Mouse (Mus musculus) midbrain, embryonic 11.5 days (tissue): ENCODE results near the gene Gnmt. TPM values are rescaled to one million over a fixed set of nuclear protein-coding genes. Genes with fewer than 3 reads are reported as not detected.

Experiments
- ATAC-seq: fragments of 200-750 bp; cut with Nextera tagmentation; 2 replicates; pipeline ENCODE4 v1.8.0; 2017; ENCODE audit warnings: moderate TSS enrichment, moderate library complexity; ENCODE audit not compliant: low FRiP score
- DNase-seq: peaks from one replicate; pipeline ENCODE4 v3.0.0; 2015; ENCODE audit warnings: low spot score; ENCODE audit errors: missing footprints
- H3K27ac ChIP-seq: fragments of 300-500 bp; sonication (generic); 2 replicates; pipeline ENCODE4 v1.5.1; 2014; ENCODE audit warnings: low read depth, low read length
- H3K27me3 ChIP-seq: fragments of 300-500 bp; sonication (generic); 2 replicates; pipeline ENCODE4 v1.6.1; 2014; ENCODE audit warnings: mild to moderate bottlenecking, low read length, moderate library complexity, mixed read lengths; ENCODE audit not compliant: control insufficient read depth, insufficient read depth
- H3K36me3 ChIP-seq: fragments of 300-500 bp; sonication (generic); 2 replicates; pipeline ENCODE4 v1.6.1; 2014; ENCODE audit warnings: mild to moderate bottlenecking, low read length, moderate library complexity, mixed read lengths; ENCODE audit not compliant: control insufficient read depth, insufficient read depth
- H3K4me1 ChIP-seq: fragments of 300-500 bp; sonication (generic); 2 replicates; pipeline ENCODE4 v1.6.1; 2014; ENCODE audit warnings: low read length; ENCODE audit not compliant: control insufficient read depth, insufficient read depth
- H3K4me2 ChIP-seq: fragments of 300-500 bp; sonication (generic); 2 replicates; pipeline ENCODE4 v1.6.1; 2014; ENCODE audit warnings: mild to moderate bottlenecking, moderate library complexity
- H3K4me3 ChIP-seq: fragments of 300-500 bp; sonication (generic); 2 replicates; pipeline ENCODE4 v1.5.1; 2014; ENCODE audit warnings: low read depth, low read length
- H3K9ac ChIP-seq: fragments of 300-500 bp; sonication (generic); 2 replicates; pipeline ENCODE4 v1.6.1; 2014; ENCODE audit warnings: low read length
- H3K9me3 ChIP-seq: fragments of 300-500 bp; sonication (generic); 2 replicates; pipeline ENCODE4 v1.6.1; 2016; ENCODE audit warnings: low read length; ENCODE audit not compliant: control insufficient read depth
- WGBS: fragments of 180-500 bp; shearing (Covaris S2); extraction: QIAGEN DNeasy Blood & Tissue Kit; methylation state at CpG from one replicate; pipeline ENCODE4 v1.1.7; 2014; 5-methylcytosine and 5-hydroxymethylcytosine counted together
- polyA plus RNA-seq: library from polyadenylated mRNA; unstranded; fragments of >200 nt; fragmentation: Nextera tagmentation; extraction: Ambion mirVana; gene quantifications from 2 replicates; pipeline ENCODE4 v1.2.1, GENCODE M21; 2014

Gnmt gene
- polyA plus RNA-seq: 0.37 and 0.82 TPM in 2 replicates

DNA sequence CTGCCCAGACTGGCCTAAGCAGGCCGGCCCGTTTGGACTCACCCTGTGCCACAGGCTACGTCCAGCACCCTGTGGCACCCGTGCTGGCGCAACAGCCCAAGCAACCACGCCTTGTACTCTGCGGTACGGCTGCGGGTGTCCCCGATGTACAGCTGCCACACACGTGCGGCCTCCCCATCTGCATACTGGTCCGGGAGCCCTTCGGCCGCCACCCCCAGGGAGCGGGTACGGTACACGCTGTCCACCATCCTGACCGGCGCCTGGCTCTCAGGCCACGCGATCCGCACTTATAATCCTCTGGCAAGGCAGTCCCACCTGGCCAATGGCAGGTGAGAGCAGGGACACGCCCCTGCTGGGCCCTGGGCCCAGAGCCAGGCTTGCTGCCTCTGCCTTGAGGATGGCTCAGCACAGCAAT lies at the start of gene Gnmt:
Gnmt (minus strand) TSS at position 265 of the 415 bp plus-strand sequence.
- Histone ChIP-seq H3K4me1 (no peaks in the 10 kb centered on the region), H3K27me3 (peaks cover 3% of the 10 kb centered on the region), H3K4me2 (no peak within 1 kb of the TSS), H3K9ac (no peak within 1 kb of the TSS), H3K4me3 (no peak within 1 kb of the TSS), H3K9me3 (no peaks in the 10 kb centered on the region), H3K36me3 (no peaks in the 10 kb centered on the region), H3K27ac (no peak within 1 kb of the TSS)
- DNase-seq (peak; percentile 85), ATAC-seq (0 out of 2 replicates have a peak, but pooled peaks have one; percentile 14)
- 20% methylated on average over 24 of the region's 24 CpGs for WGBS

GRCm38 (mm10) chr17:46776087-46776486 lies 47.1 kb upstream of the Gnmt start:
- DNase-seq: peak; percentile 82
- Histone ChIP-seq H3K27ac (no peak overlapping the region), H3K36me3 (peaks cover 40% of the 10 kb centered on the region), H3K9me3 (no peaks in the 10 kb centered on the region), H3K27me3 (no peaks in the 10 kb centered on the region), H3K4me1 (peaks cover 12% of the 10 kb centered on the region), H3K9ac (no peak overlapping the region), H3K4me3 (no peak overlapping the region), H3K4me2 (no peak overlapping the region)
- ATAC-seq: no peak
- 90% methylated on average over 3 of the region's 3 CpGs for WGBS

GRCm38 (mm10) chr17:46775070-46775469 lies 46.1 kb upstream of the Gnmt start:
- H3K27me3 ChIP-seq: no peaks in the 10 kb centered on the region
- no peaks in the 10 kb centered on the region for H3K9me3 ChIP-seq
- 92% methylated on average over 9 of the region's 9 CpGs for WGBS
- H3K4me2 ChIP-seq: no peak overlapping the region
- no peak overlapping the region for H3K9ac ChIP-seq
- no peak overlapping the region for H3K4me3 ChIP-seq
- H3K4me1 ChIP-seq: peaks cover 12% of the 10 kb centered on the region
- H3K27ac ChIP-seq: no peak overlapping the region
- ATAC-seq: no peak
- DNase-seq: no peak
- peaks cover 37% of the 10 kb centered on the region for H3K36me3 ChIP-seq

- no peak for DNase-seq
- no peaks in the 10 kb centered on the region for H3K27me3 ChIP-seq
- H3K36me3 ChIP-seq: peaks cover 31% of the 10 kb centered on the region
- H3K4me2 ChIP-seq: peak overlapping the region; percentile 76
- H3K27ac ChIP-seq: no peak overlapping the region
- WGBS: 52% methylated on average over 2 of the region's 2 CpGs
- H3K4me1 ChIP-seq: peaks cover 12% of the 10 kb centered on the region
- H3K9me3 ChIP-seq: no peaks in the 10 kb centered on the region
- ATAC-seq: no peak
- no peak overlapping the region for H3K4me3 ChIP-seq
- H3K9ac ChIP-seq: no peak overlapping the region
Measured at GRCm38 (mm10) chr17:46774131-46774472, 45.1 kb upstream of the Gnmt start.

DNA sequence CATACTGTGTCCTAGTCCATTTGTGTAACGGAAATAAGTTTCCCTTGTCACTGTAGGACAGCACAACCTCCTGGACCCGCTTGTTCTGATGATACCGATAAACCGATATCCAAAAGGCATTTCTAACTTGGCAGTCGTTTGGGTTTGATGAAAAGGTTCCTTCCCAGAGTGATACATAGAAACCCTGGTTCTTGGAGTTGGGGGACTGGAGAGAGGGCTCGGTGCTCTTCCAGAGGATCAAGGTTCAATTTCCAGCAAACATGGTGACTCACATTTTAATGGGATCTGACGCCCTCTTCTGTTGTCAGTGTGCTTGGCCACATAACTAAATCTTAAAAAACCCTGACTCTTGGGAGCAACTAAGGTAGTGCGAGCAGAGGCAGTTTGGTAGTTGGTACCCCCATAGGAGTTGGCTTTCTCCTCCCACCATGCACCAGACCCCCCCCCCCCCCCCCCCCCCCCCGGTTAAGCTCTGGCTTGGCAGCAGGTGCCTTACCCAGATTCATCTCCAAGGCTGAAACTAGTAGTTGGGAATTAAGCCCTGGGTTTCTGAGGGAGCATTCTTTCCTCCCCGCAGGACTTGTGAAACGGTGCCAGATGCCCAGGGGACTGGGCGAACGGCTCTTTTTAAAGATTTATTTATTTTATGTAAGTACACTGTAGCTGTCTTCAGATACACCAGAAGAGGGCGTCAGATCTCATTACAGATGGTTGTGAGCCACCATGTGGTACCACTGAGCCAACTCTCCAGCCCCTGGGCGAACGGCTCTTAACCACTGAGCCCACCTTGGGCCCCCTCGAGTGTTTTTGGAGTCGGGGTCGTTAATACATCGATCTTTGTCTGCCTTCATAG lies 44.5 kb upstream of the Gnmt start:
- Histone ChIP-seq H3K9me3 (no peaks in the 10 kb centered on the region), H3K4me3 (peak overlapping the region; percentile 84), H3K36me3 (peaks cover 25% of the 10 kb centered on the region), H3K4me2 (peak overlapping the region; percentile 76), H3K27ac (no peak overlapping the region), H3K9ac (peak overlapping the region; percentile 81), H3K4me1 (peaks cover 12% of the 10 kb centered on the region), H3K27me3 (no peaks in the 10 kb centered on the region)
- DNase-seq (peak; percentile 90), ATAC-seq (0 out of 2 replicates have a peak, but pooled peaks have one; percentile 20)
- 12% methylated on average over 19 of the region's 20 CpGs for WGBS

DNA sequence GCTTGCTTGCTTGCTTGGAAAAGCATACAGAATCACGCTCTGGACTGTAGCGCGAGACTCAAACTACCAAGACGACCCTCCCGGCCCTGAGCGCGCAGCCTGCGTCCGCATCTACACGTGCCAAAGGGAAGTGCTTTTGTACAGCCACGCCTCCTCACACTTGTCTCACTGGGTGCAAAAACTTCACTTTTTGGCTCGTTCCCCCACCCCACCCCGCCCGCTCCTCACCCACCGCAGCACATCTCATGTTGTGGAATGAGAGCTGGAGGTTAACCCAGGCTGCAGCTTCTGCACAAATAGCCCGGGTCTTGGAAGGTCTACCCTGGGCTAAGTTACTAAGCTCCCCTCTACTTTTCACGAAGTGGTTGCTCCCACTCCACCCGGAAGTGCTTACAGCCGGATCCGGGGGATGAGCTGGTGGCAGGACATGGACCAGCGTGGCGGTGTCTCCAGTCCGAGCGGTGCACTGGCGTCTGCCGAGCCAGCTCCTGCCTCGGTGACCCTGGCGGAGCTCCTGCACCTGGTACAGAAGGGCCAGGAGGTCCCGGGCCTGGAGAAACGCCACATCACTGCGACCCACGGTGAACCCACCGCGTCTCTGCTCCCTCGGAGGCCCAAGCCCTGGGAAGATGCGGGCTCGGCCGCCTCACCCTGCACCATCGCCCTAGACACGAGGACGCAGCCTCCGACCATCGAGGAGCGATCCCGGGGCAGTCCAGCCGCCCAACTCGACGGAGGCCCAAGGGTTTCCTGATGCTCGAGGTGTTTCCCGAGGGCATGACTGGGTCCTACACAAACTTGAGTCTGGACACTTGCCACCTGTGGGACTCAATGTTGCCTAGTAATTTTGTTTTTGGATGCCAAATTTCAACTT lies 43.7 kb upstream of the Gnmt start, which contains the start of gene 2310039H08Rik:
2310039H08Rik (plus strand) TSS at position 232 of the 874 bp plus-strand sequence.
- Histone ChIP-seq H3K9ac (peak within 1 kb of the TSS; percentile 81), H3K27ac (0 out of 2 replicates have a peak within 1 kb of the TSS, but pooled peaks have one; percentile 55), H3K4me3 (peak within 1 kb of the TSS; percentile 84), H3K4me2 (peak within 1 kb of the TSS; percentile 76), H3K27me3 (no peaks in the 10 kb centered on the region), H3K4me1 (peaks cover 12% of the 10 kb centered on the region), H3K9me3 (no peaks in the 10 kb centered on the region), H3K36me3 (peaks cover 18% of the 10 kb centered on the region)
- DNase-seq (peak; percentile 98), ATAC-seq (peak; percentile 91)
- WGBS: under 1% methylated on average over 50 of the region's 50 CpGs

GRCm38 (mm10) chr17:46772038-46772403 lies 43.1 kb upstream of the Gnmt start:
- ATAC-seq: 0 out of 2 replicates have a peak, but pooled peaks have one; percentile 4
- H3K36me3 ChIP-seq: peaks cover 13% of the 10 kb centered on the region
- WGBS: 9% methylated on average over 5 of the region's 5 CpGs

GRCm38 (mm10) chr17:46771616-46772015 lies 42.6 kb upstream of the Gnmt start:
- Histone ChIP-seq H3K9ac (peak overlapping the region; percentile 81), H3K4me3 (peak overlapping the region; percentile 84), H3K27ac (no peak overlapping the region), H3K4me2 (peak overlapping the region; percentile 76), H3K9me3 (no peaks in the 10 kb centered on the region), H3K4me1 (peaks cover 12% of the 10 kb centered on the region), H3K36me3 (peaks cover 13% of the 10 kb centered on the region), H3K27me3 (no peaks in the 10 kb centered on the region)
- ATAC-seq (no peak), DNase-seq (no peak)
- 70% methylated on average over 17 of the region's 17 CpGs for WGBS

More at GRCm38 (mm10) chr17:46772038-46772403, 43.1 kb upstream of the Gnmt start:
- Histone ChIP-seq H3K27ac (0 out of 2 replicates have a peak overlapping the region, but pooled peaks have one; percentile 14), H3K27me3 (no peaks in the 10 kb centered on the region), H3K4me1 (peaks cover 12% of the 10 kb centered on the region), H3K9ac (peak overlapping the region; percentile 81), H3K4me2 (peak overlapping the region; percentile 76), H3K4me3 (peak overlapping the region; percentile 84), H3K9me3 (no peaks in the 10 kb centered on the region)
- no peak for DNase-seq
